Mouse (Mus musculus): Measurements from ENCODE around the gene Tnni1.
A peak's percentile ranks its signal among the peaks of the same experiment; 100 is the strongest.

Gene Tnni1

GRCm38 (mm10) chr1:135844481-135844880 is 65.2 kb downstream of the Tnni1 start:
- peak; percentile 18 for DNase-seq (ENCODE audit: low read depth, low spot score)

GRCm38 (mm10) chr1:135846632-135847031 is 67.4 kb downstream of the Tnni1 start:
- no peak for DNase-seq (ENCODE audit: low read depth, low spot score)

- DNase-seq (ENCODE audit: low read depth, low spot score) = no peak
Observed at GRCm38 (mm10) chr1:135847139-135847562, 67.9 kb downstream of the Tnni1 start.

- peak; percentile 24 for DNase-seq (ENCODE audit: low read depth, low spot score)
Observed at GRCm38 (mm10) chr1:135847611-135848351, 68.5 kb downstream of the Tnni1 start.

GRCm38 (mm10) chr1:135850722-135851512 is 71.7 kb downstream of the Tnni1 start:
- peak; percentile 30 for DNase-seq (ENCODE audit: low read depth, low spot score)

GRCm38 (mm10) chr1:135852044-135852756 is 73.0 kb downstream of the Tnni1 start:
- no peak for DNase-seq (ENCODE audit: low read depth, low spot score)

- DNase-seq (ENCODE audit: low read depth, low spot score) = no peak
Observed at GRCm38 (mm10) chr1:135853200-135853599, 74.0 kb downstream of the Tnni1 start.

- DNase-seq (ENCODE audit: low read depth, low spot score) = no peak
Observed at GRCm38 (mm10) chr1:135854591-135855343, 75.5 kb downstream of the Tnni1 start.

- DNase-seq (ENCODE audit: low read depth, low spot score) = no peak
Observed at GRCm38 (mm10) chr1:135855344-135855687, 76.1 kb downstream of the Tnni1 start.

GRCm38 (mm10) chr1:135856070-135856469 is 76.8 kb downstream of the Tnni1 start:
- DNase-seq (ENCODE audit: low read depth, low spot score) = no peak

GRCm38 (mm10) chr1:135857137-135857775 is 78.0 kb downstream of the Tnni1 start:
- DNase-seq (ENCODE audit: low read depth, low spot score) = no peak

GRCm38 (mm10) chr1:135858533-135858932 is 79.3 kb downstream of the Tnni1 start:
- DNase-seq (ENCODE audit: low read depth, low spot score) = no peak
